Mouse (Mus musculus) heart, embryonic 11.5 days (tissue): ENCODE measurements around the gene Col18a1. TPM values are rescaled to one million over a fixed set of nuclear protein-coding genes. Genes with fewer than 3 reads are reported as not detected.

Experiments
- ATAC-seq: fragments of 200-750 bp; cut with Nextera tagmentation; replicated peaks from 2 replicates; pipeline ENCODE4 v1.8.0; 2017; ENCODE audit warnings: moderate library complexity; ENCODE audit not compliant: insufficient number of reproducible peaks, low FRiP score, low TSS enrichment
- H3K27ac ChIP-seq: fragments of 300-500 bp; sonication (generic); 2 replicates; pipeline ENCODE4 v1.5.1; 2014; ENCODE audit warnings: mild to moderate bottlenecking, low read depth, low read length
- H3K27me3 ChIP-seq: fragments of 300-500 bp; sonication (generic); 2 replicates; pipeline ENCODE4 v1.6.1; 2014; ENCODE audit warnings: mild to moderate bottlenecking, low read length, mixed read lengths; ENCODE audit not compliant: control insufficient read depth, insufficient read depth
- H3K36me3 ChIP-seq: fragments of 300-500 bp; sonication (generic); 2 replicates; pipeline ENCODE4 v1.6.1; 2014; ENCODE audit warnings: mild to moderate bottlenecking, low read length, moderate library complexity, mixed read lengths; ENCODE audit not compliant: control insufficient read depth, insufficient read depth
- H3K4me1 ChIP-seq: fragments of 300-500 bp; sonication (generic); 2 replicates; pipeline ENCODE4 v1.6.1; 2014; ENCODE audit warnings: low read length; ENCODE audit not compliant: control insufficient read depth, insufficient read depth
- H3K4me2 ChIP-seq: fragments of 300-500 bp; sonication (generic); 2 replicates; pipeline ENCODE4 v1.6.1; 2014; ENCODE audit warnings: mild to moderate bottlenecking, moderate library complexity
- H3K4me3 ChIP-seq: fragments of 300-500 bp; sonication (generic); 2 replicates; pipeline ENCODE4 v1.5.1; 2014; ENCODE audit warnings: low read depth, low read length
- H3K9ac ChIP-seq: fragments of 300-500 bp; sonication (generic); 2 replicates; pipeline ENCODE4 v1.6.1; 2014; ENCODE audit warnings: mild to moderate bottlenecking, low read depth, low read length, moderate library complexity
- H3K9me3 ChIP-seq: fragments of 300-500 bp; sonication (generic); replicated peaks from 2 replicates; pipeline ENCODE4 v1.6.1; 2016; ENCODE audit warnings: low read length; ENCODE audit not compliant: control insufficient read depth
- WGBS: fragments of 180-500 bp; shearing (Covaris S2); extraction: QIAGEN DNeasy Blood & Tissue Kit; methylation state at CpG from one replicate; pipeline ENCODE4 v1.1.7; 2014; ENCODE audit not compliant: insufficient replicate concordance; 5-methylcytosine and 5-hydroxymethylcytosine counted together
- polyA plus RNA-seq: library from polyadenylated mRNA; unstranded; fragments of >200 nt; fragmentation: Nextera tagmentation; extraction: Ambion mirVana; gene quantifications from 2 replicates; pipeline ENCODE4 v1.2.1, GENCODE M21; 2014

Col18a1 gene
- polyA plus RNA-seq, 1 experiment from 2014 or later = 113 TPM

DNA sequence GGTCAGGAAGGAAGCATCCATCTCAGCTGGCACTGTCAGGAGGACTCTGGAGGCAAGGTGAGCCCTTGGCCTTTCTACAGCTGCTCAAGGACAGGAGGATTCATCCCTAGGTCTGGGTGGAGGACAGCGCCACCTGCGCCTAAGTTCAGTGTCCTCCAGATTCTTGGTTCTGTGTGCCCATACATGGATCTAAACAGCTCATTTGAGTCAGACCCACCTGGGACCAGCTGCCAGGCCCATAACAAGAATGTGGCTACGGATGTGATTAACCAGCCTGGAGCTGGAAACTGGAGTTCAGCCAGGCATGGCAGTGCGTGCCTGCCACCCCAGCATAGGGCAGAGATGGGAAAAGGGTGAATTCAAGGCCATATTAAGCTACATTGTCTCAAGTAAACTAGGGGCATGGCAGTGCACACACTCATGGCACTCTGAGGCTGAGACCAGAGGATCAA, 14.8 kb downstream of the Col18a1 start:
- Histone ChIP-seq H3K4me2 (peak overlapping the region; percentile 52; the same call in 1 of the 2 replicates), H3K9ac (no peak overlapping the region), H3K4me3 (no peak overlapping the region), H3K27ac (peak overlapping the region; percentile 65), H3K9me3 (no peaks in the 10 kb centered on the region), H3K36me3 (no peaks in the 10 kb centered on the region), H3K4me1 (peaks cover 67% of the 10 kb centered on the region), H3K27me3 (no peaks in the 10 kb centered on the region)
- ATAC-seq = no peak
- WGBS = 64% methylated on average over 4 of the region's 4 CpGs

DNA sequence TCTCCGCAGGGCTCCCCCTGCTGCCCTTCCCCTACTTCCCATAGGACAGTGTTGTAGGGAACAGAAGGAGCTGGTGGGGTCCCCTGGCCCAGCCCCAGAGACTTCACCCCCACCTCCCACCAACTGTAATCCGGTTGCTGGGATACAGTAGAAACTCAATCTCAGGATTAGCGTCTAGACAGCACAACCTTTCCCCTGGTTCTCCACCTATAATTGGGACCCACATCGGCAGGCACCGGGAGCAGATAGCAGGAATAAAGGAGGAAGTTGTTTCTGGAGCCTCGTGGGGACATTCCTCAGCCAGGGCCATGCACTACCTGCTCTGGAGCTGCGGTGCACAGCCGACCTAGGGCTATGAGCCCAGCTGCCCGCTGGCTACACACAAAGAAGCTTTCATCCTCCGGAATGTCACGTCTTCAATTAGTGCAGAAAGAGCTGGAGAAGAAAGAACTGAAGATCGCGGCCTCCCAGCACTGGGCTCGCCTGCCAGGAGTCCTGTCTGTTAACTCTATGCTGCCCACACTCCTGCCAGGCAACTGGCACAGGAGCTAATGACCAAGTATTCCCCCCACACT, 15.3 kb downstream of the Col18a1 start:
- Histone ChIP-seq H3K27me3 (no peaks in the 10 kb centered on the region), H3K4me3 (no peak overlapping the region; the same call in 1 of the 2 replicates), H3K4me2 (peak overlapping the region; percentile 52), H3K36me3 (no peaks in the 10 kb centered on the region), H3K9ac (peak overlapping the region; percentile 56), H3K27ac (peak overlapping the region; percentile 65), H3K4me1 (peaks cover 65% of the 10 kb centered on the region), H3K9me3 (no peaks in the 10 kb centered on the region)
- ATAC-seq = no peak
- 9% methylated on average over 14 of the region's 14 CpGs for WGBS

DNA sequence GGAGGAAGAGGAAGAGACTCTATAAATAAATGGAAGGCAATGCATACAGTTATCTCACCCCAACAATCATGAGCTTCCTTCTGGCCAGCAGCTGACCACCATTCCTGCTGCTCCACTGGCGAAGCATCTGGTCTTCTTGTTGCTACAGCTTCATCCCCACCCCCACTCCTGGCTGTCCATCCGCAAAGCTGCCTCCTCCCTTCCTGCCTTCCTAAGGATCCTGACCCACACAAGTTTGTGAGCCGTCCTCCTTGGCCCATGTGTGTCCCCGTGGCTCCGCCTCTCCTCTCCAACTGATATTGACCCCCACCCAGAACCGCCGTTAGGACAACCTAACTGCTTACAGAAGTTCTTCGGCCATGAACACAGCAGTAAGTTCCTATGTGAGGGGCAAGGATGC, 16.3 kb downstream of the Col18a1 start:
- Histone ChIP-seq H3K9me3 (no peaks in the 10 kb centered on the region), H3K27ac (peak overlapping the region; percentile 65), H3K36me3 (no peaks in the 10 kb centered on the region), H3K4me1 (peaks cover 62% of the 10 kb centered on the region), H3K27me3 (no peaks in the 10 kb centered on the region), H3K9ac (no peak overlapping the region), H3K4me3 (no peak overlapping the region), H3K4me2 (peak overlapping the region; percentile 52)
- WGBS = 24% methylated on average over 8 of the region's 8 CpGs
- ATAC-seq = no peak

DNA sequence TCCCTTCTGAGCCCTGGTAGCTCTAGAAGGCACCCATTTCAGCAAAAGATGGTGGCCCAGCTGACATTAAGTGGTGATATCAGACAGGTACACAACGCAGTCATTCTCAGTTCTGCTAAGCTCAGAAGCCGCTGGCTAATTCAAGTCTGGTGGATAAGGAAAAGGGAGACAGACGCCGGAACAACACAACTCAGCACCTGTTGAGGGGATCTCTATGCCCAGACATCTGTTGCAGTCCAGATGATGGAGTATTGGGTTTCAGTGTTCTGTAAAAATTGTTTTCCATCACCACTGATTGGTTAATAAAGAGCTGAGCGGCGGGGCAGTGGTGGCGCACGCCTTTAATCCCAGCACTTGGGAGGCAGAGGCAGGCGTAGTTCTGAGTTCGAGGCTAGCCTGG, 18.8 kb downstream of the Col18a1 start:
- 85% methylated on average over 10 of the region's 10 CpGs for WGBS
- no peak overlapping the region for H3K4me2 ChIP-seq
- peaks cover 57% of the 10 kb centered on the region for H3K4me1 ChIP-seq
- no peak for ATAC-seq
- H3K4me3 ChIP-seq = no peak overlapping the region
- no peak overlapping the region for H3K9ac ChIP-seq
- H3K27me3 ChIP-seq = no peaks in the 10 kb centered on the region
- H3K27ac ChIP-seq = no peak overlapping the region
- H3K36me3 ChIP-seq = no peaks in the 10 kb centered on the region
- H3K9me3 ChIP-seq = no peaks in the 10 kb centered on the region

GRCm38 (mm10) chr10:77146901-77147463, 19.4 kb downstream of the Col18a1 start:
- H3K27ac ChIP-seq = no peak overlapping the region
- H3K4me1 ChIP-seq = peaks cover 52% of the 10 kb centered on the region

GRCm38 (mm10) chr10:77145946-77146345, 20.4 kb downstream of the Col18a1 start:
- H3K4me3 ChIP-seq = no peak overlapping the region
- ATAC-seq = no peak
- H3K27ac ChIP-seq = no peak overlapping the region
- 62% methylated on average over 1 of the region's 1 CpGs for WGBS
- no peak overlapping the region for H3K4me2 ChIP-seq
- no peaks in the 10 kb centered on the region for H3K9me3 ChIP-seq
- H3K36me3 ChIP-seq = no peaks in the 10 kb centered on the region
- H3K9ac ChIP-seq = no peak overlapping the region
- no peaks in the 10 kb centered on the region for H3K27me3 ChIP-seq
- H3K4me1 ChIP-seq = peaks cover 41% of the 10 kb centered on the region

More at GRCm38 (mm10) chr10:77146901-77147463, 19.4 kb downstream of the Col18a1 start:
- H3K9ac ChIP-seq = peak overlapping the region; percentile 16; the same call in 1 of the 2 replicates
- H3K9me3 ChIP-seq = no peaks in the 10 kb centered on the region
- no peaks in the 10 kb centered on the region for H3K36me3 ChIP-seq
- H3K4me2 ChIP-seq = no peak overlapping the region
- no peak for ATAC-seq
- H3K27me3 ChIP-seq = no peaks in the 10 kb centered on the region
- WGBS = 76% methylated on average over 4 of the region's 4 CpGs
- H3K4me3 ChIP-seq = no peak overlapping the region

DNA sequence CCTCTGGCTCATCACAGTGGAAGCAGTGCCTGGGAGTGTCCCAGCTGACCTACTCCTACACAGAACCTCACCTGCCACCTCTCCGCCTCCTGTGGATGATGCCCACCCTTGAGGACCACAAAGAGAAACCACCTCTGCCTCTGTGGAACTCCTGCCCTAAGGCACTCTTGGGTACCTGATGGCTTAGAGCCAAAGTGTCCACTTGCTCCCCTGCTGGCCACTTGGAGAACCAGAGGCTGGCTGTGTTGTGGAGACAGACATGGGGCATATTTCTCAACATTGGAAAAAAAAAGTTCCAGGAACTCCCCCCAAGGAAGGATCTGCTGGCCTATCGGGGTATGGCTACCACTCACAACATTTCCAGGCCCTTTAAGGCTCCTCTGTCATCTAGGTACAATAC, 22.0 kb downstream of the Col18a1 start:
- 79% methylated on average over 2 of the region's 2 CpGs for WGBS
- Histone ChIP-seq H3K4me3 (no peak overlapping the region), H3K4me1 (peaks cover 33% of the 10 kb centered on the region), H3K9me3 (no peaks in the 10 kb centered on the region), H3K4me2 (no peak overlapping the region), H3K27me3 (no peaks in the 10 kb centered on the region), H3K27ac (no peak overlapping the region), H3K36me3 (no peaks in the 10 kb centered on the region), H3K9ac (no peak overlapping the region)
- no peak for ATAC-seq

DNA sequence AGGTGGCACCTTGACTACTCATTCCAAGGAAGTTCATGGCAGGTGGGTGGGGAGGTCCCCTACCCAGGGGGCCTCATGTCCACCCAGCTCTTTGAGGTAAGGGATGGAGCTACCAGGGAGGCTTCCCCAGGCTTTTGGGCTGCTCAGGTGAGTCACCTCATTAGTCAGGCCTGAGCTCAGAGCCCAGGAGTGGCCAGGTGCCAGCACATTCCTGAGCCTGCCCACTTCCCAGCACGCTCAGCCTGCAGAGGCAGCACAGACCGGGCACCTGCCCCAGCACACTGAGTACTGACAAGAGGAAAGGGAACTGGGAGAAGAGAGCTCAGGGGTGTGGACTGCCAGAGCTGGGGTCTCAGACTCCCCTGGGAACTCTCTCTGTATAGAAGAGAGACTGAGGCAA, 24.0 kb downstream of the Col18a1 start:
- Histone ChIP-seq H3K9me3 (no peaks in the 10 kb centered on the region), H3K27me3 (no peaks in the 10 kb centered on the region), H3K27ac (peak overlapping the region; percentile 10; the same call in 1 of the 2 replicates), H3K36me3 (no peaks in the 10 kb centered on the region), H3K4me3 (no peak overlapping the region), H3K4me1 (peaks cover 43% of the 10 kb centered on the region), H3K9ac (no peak overlapping the region), H3K4me2 (no peak overlapping the region)
- ATAC-seq = no peak
- WGBS = 73% methylated on average over 2 of the region's 2 CpGs

GRCm38 (mm10) chr10:77138304-77138703, 28.0 kb downstream of the Col18a1 start:
- Histone ChIP-seq H3K4me1 (peaks cover 31% of the 10 kb centered on the region), H3K4me2 (no peak overlapping the region)

More at GRCm38 (mm10) chr10:77138304-77138703, 28.0 kb downstream of the Col18a1 start:
- Histone ChIP-seq H3K9me3 (no peaks in the 10 kb centered on the region), H3K4me3 (no peak overlapping the region), H3K27ac (no peak overlapping the region), H3K27me3 (no peaks in the 10 kb centered on the region), H3K9ac (no peak overlapping the region), H3K36me3 (peaks cover 3% of the 10 kb centered on the region; the same call in 1 of the 2 replicates)
- ATAC-seq = no peak
